Mouse (Mus musculus) heart, embryonic 14.5 days (tissue): Measurements from ENCODE around the gene Sdc3. TPM values are rescaled to one million over a fixed set of nuclear protein-coding genes. Genes with fewer than 3 reads are reported as not detected.

Experiments
- ATAC-seq: fragments of 200-750 bp; cut with Nextera tagmentation; 2 replicates; pipeline ENCODE4 v1.8.0; 2017; ENCODE audit warnings: low read depth, moderate TSS enrichment; ENCODE audit not compliant: insufficient number of reproducible peaks, insufficient read depth, low FRiP score
- H3K27ac ChIP-seq, 2 experiments: fragments of 200-500 bp in 1 of 2; fragments of 300-500 bp in 1 of 2; sonication (generic) in 1 of 2; replicated peaks in 1 of 2; 2 replicates each; pipeline ENCODE4 v1.5.1; 2012 to 2014; ENCODE audit warnings: low read depth in 2 of 2, low read length in 2 of 2, control low read depth in 1 of 2, mild to moderate bottlenecking in 1 of 2, mixed read lengths in 1 of 2; ENCODE audit not compliant: control insufficient read depth in 1 of 2, insufficient read depth in 1 of 2
- H3K27me3 ChIP-seq: fragments of 300-500 bp; sonication (generic); 2 replicates; pipeline ENCODE4 v1.6.1; 2014; ENCODE audit warnings: mild to moderate bottlenecking, low read length, control low read depth; ENCODE audit not compliant: control insufficient read depth, insufficient read depth
- H3K36me3 ChIP-seq: fragments of 300-500 bp; sonication (generic); 2 replicates; pipeline ENCODE4 v1.6.1; 2014; ENCODE audit warnings: mild to moderate bottlenecking, control low read depth, low read length, mixed read lengths; ENCODE audit not compliant: control insufficient read depth, insufficient read depth
- H3K4me1 ChIP-seq, 2 experiments: fragments of 200-500 bp in 1 of 2; fragments of 300-500 bp in 1 of 2; sonication (generic) in 1 of 2; 2 replicates each; pipeline ENCODE4 v1.6.1; 2012 to 2014; ENCODE audit warnings: low read length in 2 of 2, control low read depth in 1 of 2, mixed read lengths in 1 of 2; ENCODE audit not compliant: control insufficient read depth in 2 of 2, insufficient read depth in 2 of 2
- H3K4me2 ChIP-seq: fragments of 300-500 bp; sonication (generic); 2 replicates; pipeline ENCODE4 v1.6.1; 2014; ENCODE audit warnings: mild to moderate bottlenecking, low read length
- H3K4me3 ChIP-seq, 2 experiments: fragments of 200-500 bp in 1 of 2; fragments of 300-500 bp in 1 of 2; sonication (generic) in 1 of 2; 2 replicates each; pipeline ENCODE4 v1.5.1; 2012 to 2014; ENCODE audit warnings: low read length in 2 of 2, mild to moderate bottlenecking in 2 of 2, control low read depth in 1 of 2, low read depth in 1 of 2, moderate library complexity in 1 of 2; ENCODE audit not compliant: control insufficient read depth in 1 of 2, insufficient read depth in 1 of 2
- H3K9ac ChIP-seq: fragments of 300-500 bp; sonication (generic); 2 replicates; pipeline ENCODE4 v1.6.1; 2014; ENCODE audit warnings: mild to moderate bottlenecking, low read length
- H3K9me3 ChIP-seq: fragments of 300-500 bp; sonication (generic); 2 replicates; pipeline ENCODE4 v1.6.1; 2016; ENCODE audit warnings: low read length, control low read depth; ENCODE audit not compliant: control insufficient read depth
- WGBS: fragments of 180-500 bp; shearing (Covaris S2); extraction: QIAGEN DNeasy Blood & Tissue Kit; methylation state at CpG from one replicate; pipeline ENCODE4 v1.1.7; 2014; 5-methylcytosine and 5-hydroxymethylcytosine counted together
- polyA plus RNA-seq: library from polyadenylated mRNA; unstranded; fragments of >200 nt; fragmentation: Nextera tagmentation; extraction: Ambion mirVana; gene quantifications from 2 replicates; pipeline ENCODE4 v1.2.1, GENCODE M21; 2014

The Sdc3 gene
- 14.6 and 16.8 TPM in 2 replicates for polyA plus RNA-seq

- H3K4me2 ChIP-seq, result peak within 1 kb of the TSS; percentile 96
- no peaks in the 10 kb centered on the region for H3K36me3 ChIP-seq
- H3K27ac ChIP-seq, result peak within 1 kb of the TSS in 1 of 2 experiments; percentile 42; a peak in 1 of 4 replicates
- no peaks in the 10 kb centered on the region for H3K9me3 ChIP-seq
- H3K4me1 ChIP-seq, result peaks cover 17 to 27% of the 10 kb centered on the region in 2 experiments; a peak in 3 of 4 replicates
- H3K27me3 ChIP-seq, result peaks cover 3% of the 10 kb centered on the region; the same call in 1 of the 2 replicates
- H3K4me3 ChIP-seq, result peak within 1 kb of the TSS; percentile 78 to 84
- 2% methylated on average over 69 of the region's 99 CpGs for WGBS
- peak within 1 kb of the TSS; percentile 91 for H3K9ac ChIP-seq
- ATAC-seq, result peak; percentile 42; the same call in 1 of the 2 replicates
These were observed at the start of gene Sdc3 for GRCm38 (mm10) chr4:130792376-130793179. Sdc3 (plus strand) TSS chr4:130792537.

GRCm38 (mm10) chr4:130744058-130744457 lies 48.3 kb upstream of the Sdc3 start:
- Histone ChIP-seq H3K27me3 (no peaks in the 10 kb centered on the region), H3K27ac (no peak overlapping the region), H3K9me3 (no peaks in the 10 kb centered on the region), H3K36me3 (peaks cover 83% of the 10 kb centered on the region), H3K4me3 (no peak overlapping the region), H3K4me1 (no peaks in the 10 kb centered on the region), H3K9ac (no peak overlapping the region), H3K4me2 (no peak overlapping the region)
- WGBS, result 83% methylated on average over 4 of the region's 4 CpGs
- ATAC-seq, result no peak

- H3K27ac ChIP-seq, result no peak overlapping the region
- no peak overlapping the region for H3K4me3 ChIP-seq
- H3K27me3 ChIP-seq, result no peaks in the 10 kb centered on the region
- H3K36me3 ChIP-seq, result peaks cover 99% of the 10 kb centered on the region
- H3K4me1 ChIP-seq, result peaks cover 0 to 7% of the 10 kb centered on the region in 2 experiments; a peak in 2 of 4 replicates
- no peak overlapping the region for H3K4me2 ChIP-seq
- ATAC-seq, result no peak
- 71% methylated on average over 5 of the region's 5 CpGs for WGBS
- H3K9me3 ChIP-seq, result no peaks in the 10 kb centered on the region
- H3K9ac ChIP-seq, result no peak overlapping the region
These were observed 46.6 kb upstream of the Sdc3 start for GRCm38 (mm10) chr4:130745561-130746306.

DNA sequence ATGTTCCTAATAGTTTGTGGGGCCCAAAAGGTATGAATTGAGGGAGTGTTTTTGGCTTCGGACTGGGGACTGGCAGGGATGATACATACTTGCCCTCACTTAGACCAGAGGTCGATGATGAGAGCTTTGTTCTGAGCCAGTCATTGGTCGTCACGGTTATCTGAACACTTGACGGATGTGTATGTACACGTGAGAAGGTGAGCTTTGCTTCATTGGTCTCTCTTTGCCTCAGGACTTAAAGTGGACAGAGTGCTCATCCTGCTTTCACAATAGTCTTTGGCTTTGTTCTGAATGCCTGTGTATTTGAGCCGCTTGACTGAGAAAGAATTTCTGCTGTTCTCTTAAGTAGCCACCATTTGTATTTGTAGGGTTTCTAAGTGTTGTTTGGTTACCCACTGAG lies 42.8 kb upstream of the Sdc3 start:
- Histone ChIP-seq H3K9ac (no peak overlapping the region), H3K4me1 (peaks cover 17 to 45% of the 10 kb centered on the region in 2 experiments), H3K27me3 (no peaks in the 10 kb centered on the region), H3K4me3 (no peak overlapping the region), H3K4me2 (no peak overlapping the region), H3K27ac (no peak overlapping the region), H3K9me3 (no peaks in the 10 kb centered on the region), H3K36me3 (peaks cover 100% of the 10 kb centered on the region)
- WGBS, result 70% methylated on average over 7 of the region's 7 CpGs
- no peak for ATAC-seq

DNA sequence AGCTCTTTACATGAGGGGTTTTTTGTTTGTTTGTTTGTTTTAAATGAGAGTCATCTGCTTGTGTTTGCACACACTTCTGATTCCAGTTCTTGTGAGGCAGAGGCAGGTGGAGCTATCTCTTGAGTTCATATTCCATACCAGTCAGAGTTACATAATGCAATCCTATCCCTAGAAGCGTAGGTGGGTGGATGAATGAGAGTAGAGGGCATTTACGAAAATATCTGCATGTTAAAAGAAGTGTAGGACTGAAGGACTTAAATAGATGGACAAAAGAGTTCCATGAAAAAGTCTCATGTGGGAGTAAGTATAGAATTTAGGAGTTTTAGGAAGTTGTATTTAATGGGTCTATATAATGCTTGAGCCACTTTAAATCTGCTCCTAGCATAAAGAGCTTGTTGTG lies 40.4 kb upstream of the Sdc3 start:
- Histone ChIP-seq H3K27ac (no peak overlapping the region; a peak in 1 of 4 replicates), H3K4me3 (no peak overlapping the region), H3K4me2 (no peak overlapping the region), H3K9me3 (no peaks in the 10 kb centered on the region), H3K4me1 (peaks cover 20 to 58% of the 10 kb centered on the region in 2 experiments), H3K27me3 (no peaks in the 10 kb centered on the region), H3K36me3 (peaks cover 93% of the 10 kb centered on the region), H3K9ac (no peak overlapping the region)
- WGBS, result 87% methylated on average over 2 of the region's 2 CpGs
- no peak for ATAC-seq

DNA sequence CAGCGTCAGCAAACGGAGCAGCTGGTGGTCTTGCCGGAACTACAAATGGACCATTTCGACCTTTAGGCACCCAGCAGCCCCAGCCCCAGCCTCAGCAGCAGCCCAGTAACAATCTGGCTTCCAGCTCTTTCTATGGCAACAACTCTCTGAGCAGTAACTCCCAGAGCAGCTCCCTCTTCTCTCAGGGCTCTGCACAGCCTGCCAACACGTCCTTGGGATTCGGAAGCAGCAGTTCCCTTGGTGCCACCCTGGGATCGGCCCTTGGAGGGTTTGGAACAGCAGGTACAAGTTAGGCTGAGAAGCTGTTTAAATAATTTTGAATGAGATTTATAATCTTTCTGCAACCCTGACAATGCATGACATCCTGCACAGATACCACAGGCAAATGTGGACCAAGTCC lies 39.7 kb upstream of the Sdc3 start:
- WGBS, result 59% methylated on average over 7 of the region's 7 CpGs
- H3K4me3 ChIP-seq, result no peak overlapping the region
- no peaks in the 10 kb centered on the region for H3K27me3 ChIP-seq
- H3K9ac ChIP-seq, result peak overlapping the region; percentile 28; the same call in 1 of the 2 replicates
- no peaks in the 10 kb centered on the region for H3K9me3 ChIP-seq
- no peak for ATAC-seq
- H3K36me3 ChIP-seq, result peaks cover 93% of the 10 kb centered on the region
- no peak overlapping the region for H3K4me2 ChIP-seq
- H3K27ac ChIP-seq, result peak overlapping the region; percentile 75 to 88
- H3K4me1 ChIP-seq, result peaks cover 20 to 58% of the 10 kb centered on the region in 2 experiments

DNA sequence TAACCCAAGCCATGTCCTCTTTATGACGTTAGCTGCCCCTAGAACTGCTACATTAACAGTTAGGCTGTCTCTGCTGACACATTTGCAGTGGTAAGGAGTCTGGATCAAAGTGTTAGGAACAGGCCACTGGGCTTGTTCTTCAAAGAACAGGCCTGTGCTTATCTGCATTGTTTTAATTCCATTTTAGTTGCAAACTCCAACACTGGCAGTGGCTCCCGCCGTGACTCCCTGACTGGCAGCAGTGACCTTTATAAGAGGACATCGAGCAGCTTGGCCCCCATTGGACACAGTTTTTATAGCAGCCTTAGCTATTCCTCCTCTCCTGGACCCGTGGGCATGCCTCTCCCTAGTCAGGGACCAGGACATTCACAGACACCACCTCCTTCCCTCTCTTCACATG lies 38.6 kb upstream of the Sdc3 start:
- Histone ChIP-seq H3K4me1 (peaks cover 20 to 58% of the 10 kb centered on the region in 2 experiments), H3K9ac (no peak overlapping the region), H3K36me3 (peaks cover 93% of the 10 kb centered on the region), H3K4me3 (no peak overlapping the region), H3K4me2 (peak overlapping the region; percentile 21), H3K27ac (peak overlapping the region; percentile 75 to 88), H3K9me3 (no peaks in the 10 kb centered on the region), H3K27me3 (no peaks in the 10 kb centered on the region)
- peak; percentile 84 for ATAC-seq
- 28% methylated on average over 5 of the region's 5 CpGs for WGBS
